Mouse (Mus musculus): Measurements from ENCODE around the gene Frmd5. TPM values are rescaled to one million over a fixed set of nuclear protein-coding genes. Genes with fewer than 3 reads are reported as not detected.
"Not testable (repeated sequence)": the region's sequence is repeated elsewhere in the genome, so short reads cannot be mapped to it uniquely, and the experiment has no call there.

The Frmd5 gene
- polyA plus RNA-seq, 1 experiment = 1.4 TPM

GRCm38 (mm10) chr2:121832484-121832894, 25.6 kb upstream of the Frmd5 start:
- Histone ChIP-seq H3K4me1 (ENCODE audit: control insufficient read depth, insufficient read depth, insufficient read length, low read length) (no peaks in the 10 kb centered on the region), H3K27ac (ENCODE audit: insufficient read depth, low read depth, low read length) (no peak overlapping the region), H3K27me3 (ENCODE audit: control insufficient read depth, insufficient read depth, low read length) (no peaks in the 10 kb centered on the region), H3K36me3 (ENCODE audit: control insufficient read depth, insufficient read depth, low read length) (no peaks in the 10 kb centered on the region), H3K4me3 (ENCODE audit: low read depth, low read length) (no peak overlapping the region)
- WGBS = 10% methylated on average over 5 of the region's 5 CpGs
- no peak for TF ChIP-seq POLR2A (IDR thresholded peaks at IDR 0.05; ENCODE audit: low read depth, low read length)
- TF ChIP-seq CTCF (IDR thresholded peaks at IDR 0.05; ENCODE audit: extremely low read depth, insufficient read length, insufficient replicate concordance, low read depth, low read length) = peak; percentile 66; the same call in 1 of the 2 replicates

DNA sequence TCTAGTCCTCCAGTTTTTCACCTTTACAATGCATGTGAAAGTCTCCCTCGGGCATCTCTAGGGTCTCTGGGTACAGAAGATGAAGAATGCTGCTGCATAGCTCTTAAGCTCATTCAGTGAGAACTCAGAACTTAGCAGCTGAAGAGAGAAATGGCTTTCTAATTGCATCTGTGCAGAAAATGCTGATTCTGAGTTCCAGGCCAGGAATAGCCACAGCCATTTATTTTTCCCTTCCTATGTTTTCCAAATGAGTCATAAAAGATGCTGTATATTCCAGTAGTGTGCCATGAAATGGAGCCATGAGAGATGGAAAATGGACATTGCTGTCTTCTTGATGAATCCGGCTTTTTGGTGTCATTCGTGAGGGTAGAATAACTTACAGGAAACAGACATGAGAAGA, 21.5 kb upstream of the Frmd5 start:
- peaks cover 3% of the 10 kb centered on the region; the same call in 1 of the 2 replicates for H3K4me1 ChIP-seq (ENCODE audit: control insufficient read depth, insufficient read depth, insufficient read length, low read length)
- no peak overlapping the region for H3K27ac ChIP-seq (ENCODE audit: insufficient read depth, low read depth, low read length)
- H3K27me3 ChIP-seq (ENCODE audit: control insufficient read depth, insufficient read depth, low read length) = no peaks in the 10 kb centered on the region
- no peak for TF ChIP-seq CTCF (IDR thresholded peaks at IDR 0.05; ENCODE audit: extremely low read depth, insufficient read length, insufficient replicate concordance, low read depth, low read length)
- TF ChIP-seq POLR2A (IDR thresholded peaks at IDR 0.05; ENCODE audit: low read depth, low read length) = no peak
- WGBS = 83% methylated on average over 3 of the region's 3 CpGs
- H3K36me3 ChIP-seq (ENCODE audit: control insufficient read depth, insufficient read depth, low read length) = no peaks in the 10 kb centered on the region
- no peak overlapping the region for H3K4me3 ChIP-seq (ENCODE audit: low read depth, low read length)

GRCm38 (mm10) chr2:121826189-121826588, 19.3 kb upstream of the Frmd5 start:
- no peak overlapping the region for H3K4me3 ChIP-seq (ENCODE audit: low read depth, low read length)
- no peaks in the 10 kb centered on the region for H3K27me3 ChIP-seq (ENCODE audit: control insufficient read depth, insufficient read depth, low read length)
- H3K27ac ChIP-seq (ENCODE audit: insufficient read depth, low read depth, low read length) = no peak overlapping the region
- H3K36me3 ChIP-seq (ENCODE audit: control insufficient read depth, insufficient read depth, low read length) = no peaks in the 10 kb centered on the region
- H3K4me1 ChIP-seq (ENCODE audit: control insufficient read depth, insufficient read depth, insufficient read length, low read length) = peaks cover 3% of the 10 kb centered on the region; the same call in 1 of the 2 replicates
- TF ChIP-seq CTCF (IDR thresholded peaks at IDR 0.05; ENCODE audit: extremely low read depth, insufficient read length, insufficient replicate concordance, low read depth, low read length) (no peak), POLR2A (IDR thresholded peaks at IDR 0.05; ENCODE audit: low read depth, low read length) (no peak)
- WGBS = 68% methylated on average over 2 of the region's 2 CpGs

DNA sequence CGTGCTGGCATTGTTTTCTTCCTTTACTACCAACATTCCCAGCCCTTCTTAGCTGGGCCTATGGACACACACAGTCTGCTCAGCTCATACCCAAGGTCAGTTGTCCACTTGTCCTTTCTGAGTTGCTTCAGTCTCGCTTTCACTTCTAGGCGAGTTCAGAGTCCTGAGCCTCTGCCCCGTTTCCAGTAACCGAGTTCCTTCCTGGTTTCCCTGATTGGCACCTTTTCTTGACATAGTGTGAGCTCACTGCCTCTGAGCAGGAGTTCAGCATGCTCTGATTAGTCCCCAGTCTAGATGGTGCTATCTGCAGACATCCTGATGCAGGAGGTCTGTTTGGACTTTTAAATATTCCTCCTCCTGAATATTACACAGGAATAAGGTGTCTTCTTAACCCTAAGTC, 17.8 kb upstream of the Frmd5 start:
- TF ChIP-seq CTCF (IDR thresholded peaks at IDR 0.05; ENCODE audit: extremely low read depth, insufficient read length, insufficient replicate concordance, low read depth, low read length) (no peak), POLR2A (IDR thresholded peaks at IDR 0.05; ENCODE audit: low read depth, low read length) (no peak)
- Histone ChIP-seq H3K27me3 (ENCODE audit: control insufficient read depth, insufficient read depth, low read length) (no peaks in the 10 kb centered on the region), H3K27ac (ENCODE audit: insufficient read depth, low read depth, low read length) (no peak overlapping the region), H3K36me3 (ENCODE audit: control insufficient read depth, insufficient read depth, low read length) (no peaks in the 10 kb centered on the region), H3K4me3 (ENCODE audit: low read depth, low read length) (no peak overlapping the region), H3K4me1 (ENCODE audit: control insufficient read depth, insufficient read depth, insufficient read length, low read length) (peaks cover 3% of the 10 kb centered on the region; the same call in 1 of the 2 replicates)
- WGBS = 14% methylated on average over 5 of the region's 5 CpGs

GRCm38 (mm10) chr2:121821787-121822186, 14.9 kb upstream of the Frmd5 start:
- Histone ChIP-seq H3K27me3 (ENCODE audit: control insufficient read depth, insufficient read depth, low read length) (no peaks in the 10 kb centered on the region), H3K4me3 (ENCODE audit: low read depth, low read length) (no peak overlapping the region), H3K27ac (ENCODE audit: insufficient read depth, low read depth, low read length) (no peak overlapping the region), H3K36me3 (ENCODE audit: control insufficient read depth, insufficient read depth, low read length) (no peaks in the 10 kb centered on the region), H3K4me1 (ENCODE audit: control insufficient read depth, insufficient read depth, insufficient read length, low read length) (peaks cover 3% of the 10 kb centered on the region; the same call in 1 of the 2 replicates)
- 92% methylated on average over 7 of the region's 7 CpGs for WGBS
- TF ChIP-seq CTCF (IDR thresholded peaks at IDR 0.05; ENCODE audit: extremely low read depth, insufficient read length, insufficient replicate concordance, low read depth, low read length) = no peak
- no peak for TF ChIP-seq POLR2A (IDR thresholded peaks at IDR 0.05; ENCODE audit: low read depth, low read length)

GRCm38 (mm10) chr2:121810876-121811275, 4.0 kb upstream of the Frmd5 start:
- not testable (repeated sequence) for H3K36me3 ChIP-seq (ENCODE audit: control insufficient read depth, insufficient read depth, low read length); H3K27ac ChIP-seq (ENCODE audit: insufficient read depth, low read depth, low read length); H3K4me3 ChIP-seq (ENCODE audit: low read depth, low read length); H3K4me1 ChIP-seq (ENCODE audit: control insufficient read depth, insufficient read depth, insufficient read length, low read length)
- H3K27me3 ChIP-seq (ENCODE audit: control insufficient read depth, insufficient read depth, low read length) = peaks cover 20% of the 10 kb centered on the region
- WGBS = 74% methylated on average over 6 of the region's 6 CpGs

- TF ChIP-seq CTCF (IDR thresholded peaks at IDR 0.05; ENCODE audit: extremely low read depth, insufficient read length, insufficient replicate concordance, low read depth, low read length) = no peak
- TF ChIP-seq POLR2A (IDR thresholded peaks at IDR 0.05; ENCODE audit: low read depth, low read length) = no peak
- Histone ChIP-seq H3K4me1 (ENCODE audit: control insufficient read depth, insufficient read depth, insufficient read length, low read length) (peaks cover 3% of the 10 kb centered on the region; the same call in 1 of the 2 replicates), H3K36me3 (ENCODE audit: control insufficient read depth, insufficient read depth, low read length) (no peaks in the 10 kb centered on the region), H3K27ac (ENCODE audit: insufficient read depth, low read depth, low read length) (no peak overlapping the region), H3K27me3 (ENCODE audit: control insufficient read depth, insufficient read depth, low read length) (peaks cover 25% of the 10 kb centered on the region), H3K4me3 (ENCODE audit: low read depth, low read length) (no peak overlapping the region)
- 74% methylated on average over 3 of the region's 3 CpGs for WGBS
Measured at GRCm38 (mm10) chr2:121809126-121809525, 2.2 kb upstream of the Frmd5 start.
